Mouse (Mus musculus) bone marrow macrophage, adult 2 months (primary cell): ENCODE measurements around the gene Gm19935.

Experiments used
- CTCF ChIP-seq: IDR thresholded peaks from 2 replicates; pipeline ENCODE4 v1.5.1; 2012; ENCODE audit warnings: low read depth, mild to moderate bottlenecking, low read length, moderate library complexity
- POLR2A ChIP-seq: IDR thresholded peaks from 2 replicates; pipeline ENCODE4 v1.6.1; 2012; ENCODE audit warnings: mild to moderate bottlenecking, low read depth, low read length, borderline replicate concordance

- no peak for TF ChIP-seq POLR2A
- no peak for TF ChIP-seq CTCF
These were observed 44.2 kb upstream of the Gm19935 start for GRCm38 (mm10) chr8:90861266-90861944.
